Comparison of ENCODE assay signal across 36 mouse cellular contexts in the genomic region with DNA sequence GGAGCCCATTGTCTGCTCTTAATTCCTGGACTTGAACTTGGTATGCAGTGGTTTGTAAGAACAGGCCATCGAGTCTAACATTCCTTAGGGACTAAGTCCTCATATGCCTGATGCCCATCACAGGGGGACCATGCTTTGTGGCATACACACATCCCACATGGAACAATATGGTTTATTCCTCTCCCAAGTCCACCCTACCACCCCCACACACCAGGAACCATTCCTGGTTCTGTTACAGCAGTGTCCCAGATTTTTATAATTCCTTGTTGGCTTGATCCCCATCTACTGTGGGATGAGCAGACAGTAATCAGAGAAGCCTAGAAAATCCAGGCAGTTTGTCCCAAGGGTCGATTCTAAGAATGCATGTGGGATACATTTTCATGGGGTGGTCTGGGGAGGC. TPM values are rescaled to one million over a fixed set of nuclear protein-coding genes. Genes with fewer than 3 reads are reported as not detected.
"Had no signal": no experiment of that assay in that cellular context is flagged by ENCODE, and none has a peak within 500 bp of the region (broad histone marks: within the 10 kb centered on the region; RNA-seq: fewer than 3 reads in every experiment).

No protein-coding gene starts in this region.

- DNase-seq: gastrocnemius, adult 2 months; gastrocnemius, postnatal 10 days; gastrocnemius, postnatal 25 days; heart, adult 18-20 months; heart, postnatal 14 days; heart, postnatal 36 days; kidney, adult 11 months; kidney, adult 8-10 months; kidney, postnatal 10 days; kidney, postnatal 25 days; kidney, postnatal 4 days; liver; liver, embryonic 13.5 days had no signal

- H3K27ac ChIP-seq: gastrocnemius, adult 2 months; heart, embryonic 13.5 days; heart, embryonic 15.5 days; hindbrain, embryonic 13.5 days; hindbrain, embryonic 15.5 days; hindbrain, postnatal 0 days; layer of hippocampus, adult 2 months; limb, embryonic 10.5 days; limb, embryonic 12.5 days; liver, embryonic 13.5 days; liver, embryonic 15.5 days had no signal

- H3K4me3 ChIP-seq: gastrocnemius, adult 2 months; heart, embryonic 13.5 days; heart, embryonic 15.5 days; hindbrain, embryonic 13.5 days; hindbrain, embryonic 15.5 days; layer of hippocampus, adult 2 months; limb, embryonic 10.5 days; limb, embryonic 12.5 days; liver, embryonic 13.5 days; liver, embryonic 15.5 days had no signal

- H3K4me1 ChIP-seq: heart, embryonic 13.5 days; hindbrain, embryonic 13.5 days; hindbrain, embryonic 15.5 days; limb, embryonic 10.5 days; limb, embryonic 12.5 days; liver, embryonic 13.5 days; liver, embryonic 15.5 days had no signal

- H3K27me3 ChIP-seq: heart, embryonic 13.5 days; heart, embryonic 15.5 days; hindbrain, embryonic 13.5 days; hindbrain, embryonic 15.5 days; limb, embryonic 12.5 days; liver, embryonic 13.5 days; liver, embryonic 15.5 days had no signal

RNA-seq across cellular contexts. Expression of a gene that starts 59.6 kb away (rescaled TPM):
- total RNA-seq: gastrocnemius, adult 2 months; gastrocnemius, postnatal 25 days; granulocyte monocyte progenitor cell, adult 5-6 weeks; heart, adult 18-20 months; heart, postnatal 14 days; heart, postnatal 36 days; hematopoietic stem cell, adult 5-6 weeks; layer of hippocampus, adult 2 months; layer of hippocampus, postnatal 10 days; layer of hippocampus, postnatal 25 days; left cerebral cortex, adult 8-10 months; left cerebral cortex, postnatal 14 days; left cerebral cortex, postnatal 36 days had no signal
- polyA plus RNA-seq: heart, embryonic 11.5 days; heart, embryonic 13.5 days; heart, embryonic 15.5 days; heart, postnatal 0 days; intestine, embryonic 14.5 days; intestine, embryonic 16.5 days; kidney, embryonic 14.5 days; kidney, embryonic 16.5 days; limb, embryonic 10.5 days; liver, embryonic 11.5 days had no signal
